Mouse (Mus musculus): Measurements from ENCODE around the gene Mob4.

- TF ChIP-seq CTCF (IDR thresholded peaks at IDR 0.05; ENCODE audit: extremely low read depth, insufficient read depth, low read length) (no peak), POLR2A (IDR thresholded peaks at IDR 0.05; ENCODE audit: extremely low read depth, insufficient read depth, low read length) (no peak)
These were observed 678 bp upstream of the Mob4 start for GRCm38 (mm10) chr1:55130190-55130916.

All from cortical plate, adult 2 months (tissue).